Mouse (Mus musculus) urinary bladder, postnatal 36 days (tissue): ENCODE results near the gene Gm20388.
"Not testable (repeated sequence)": the region's sequence is repeated elsewhere in the genome, so short reads cannot be mapped to it uniquely, and the experiment has no call there.

Experiments used
- DNase-seq, 2 experiments: peaks; one replicate each; pipeline ENCODE4 v3.0.0; 2022; ENCODE audit warnings: low spot score in 2 of 2, mixed read lengths in 1 of 2

Gm20388 gene

DNA sequence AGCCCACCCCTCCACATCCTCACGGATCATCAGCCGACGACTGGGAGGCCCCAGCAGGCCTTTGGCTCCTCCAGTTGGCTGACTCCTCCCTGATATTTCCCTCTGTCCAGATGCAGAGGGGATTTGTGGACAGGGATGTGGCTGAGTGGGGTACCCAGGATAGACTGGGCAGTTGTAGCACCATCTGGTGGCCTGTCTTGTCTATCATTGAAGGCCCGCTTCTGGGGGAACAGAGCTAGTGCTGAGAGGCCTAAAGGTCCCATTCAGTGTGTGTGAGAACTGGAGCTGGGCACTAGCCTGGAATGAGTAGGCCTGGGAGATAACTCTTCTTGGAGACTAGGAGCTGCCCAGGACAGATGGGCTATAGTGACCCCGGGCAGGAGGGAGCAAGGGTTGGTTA is 3321.1 kb downstream of the Gm20388 start:
- no peak for DNase-seq

DNA sequence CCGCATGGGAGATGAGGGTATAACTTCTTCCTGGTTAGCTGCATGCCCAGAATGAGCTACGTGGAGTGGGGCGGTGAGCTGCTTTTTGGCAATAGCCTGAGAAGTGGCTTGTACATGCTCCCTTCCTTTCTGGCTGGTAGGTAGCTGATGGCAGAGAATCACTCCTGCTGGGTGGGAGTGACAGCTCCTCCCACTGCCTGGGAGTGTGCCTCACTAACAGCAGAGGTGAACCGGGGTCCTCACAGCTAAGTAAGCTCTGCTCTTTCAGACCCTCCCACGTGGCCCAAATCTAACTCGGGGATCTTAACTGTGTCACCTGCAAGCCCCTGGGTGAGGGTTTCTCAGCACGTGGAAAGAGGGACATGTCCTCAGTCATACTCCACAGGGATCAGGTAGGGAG is 3321.9 kb downstream of the Gm20388 start:
- no peak for DNase-seq

- no peak for DNase-seq
Measured at GRCm38 (mm10) chr8:123233300-123233699, 3322.7 kb downstream of the Gm20388 start.

DNA sequence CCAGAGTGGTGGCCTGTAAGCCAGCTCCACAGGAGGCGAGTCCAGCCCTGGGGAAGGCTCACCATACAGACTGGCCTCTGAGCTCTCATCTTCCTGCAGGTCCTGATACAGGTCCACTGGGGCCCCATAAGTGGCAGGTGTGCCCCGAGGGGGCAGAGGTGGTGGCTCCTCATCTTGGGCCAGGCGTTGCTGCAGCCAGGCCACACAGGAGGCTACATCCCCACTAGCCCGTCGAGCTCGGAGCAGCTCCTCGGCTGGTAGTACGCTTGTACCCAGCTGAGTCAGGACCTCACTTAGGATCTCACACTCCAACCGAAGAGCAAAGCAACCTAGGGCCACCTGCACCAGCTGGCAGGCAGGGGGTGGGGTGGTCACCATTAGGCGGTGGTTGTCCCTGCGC is 3323.1 kb downstream of the Gm20388 start:
- DNase-seq, result no peak

DNA sequence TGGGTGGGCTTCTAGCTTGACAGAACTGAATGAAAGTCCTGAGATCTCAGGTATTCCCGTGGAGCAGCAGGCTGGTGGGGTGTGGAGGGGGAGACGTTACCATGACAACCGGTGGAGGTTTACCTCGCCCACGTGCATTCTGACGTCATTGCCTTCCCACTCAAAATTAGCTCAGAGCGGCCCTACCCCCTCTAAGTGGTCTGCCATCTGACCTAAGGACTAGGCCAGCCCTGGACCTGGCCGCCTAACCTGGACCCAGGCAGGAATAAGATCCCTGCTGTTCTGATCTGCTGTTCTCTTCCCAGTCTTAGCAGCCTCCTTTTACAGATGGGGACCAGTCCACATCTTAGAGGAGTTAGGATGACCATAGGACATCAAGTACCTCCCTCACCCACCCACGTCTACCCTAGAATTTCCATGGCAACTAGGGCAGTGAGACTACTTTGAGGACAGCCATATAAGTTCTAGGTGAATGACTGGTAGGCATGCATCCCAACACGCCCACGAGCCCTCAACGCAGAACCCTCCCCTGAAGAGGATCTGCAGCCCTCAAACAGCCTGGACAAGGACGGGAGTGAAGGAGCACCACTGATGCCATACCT is 3324.4 kb downstream of the Gm20388 start:
- DNase-seq, result no peak

GRCm38 (mm10) chr8:123235520-123236497 is 3325.2 kb downstream of the Gm20388 start, which contains the start of gene Spata2l:
Gene Spata2l, minus strand, starts transcription at chr8:123236233.
- peak; percentile 84 to 89 for DNase-seq

GRCm38 (mm10) chr8:123239398-123239797 is 3328.8 kb downstream of the Gm20388 start:
- DNase-seq, result no peak

GRCm38 (mm10) chr8:123242107-123242923 is 3331.7 kb downstream of the Gm20388 start:
- DNase-seq, result no peak

- no peak for DNase-seq
Measured at GRCm38 (mm10) chr8:123243053-123243452, 3332.4 kb downstream of the Gm20388 start.

- DNase-seq, result no peak
Measured at GRCm38 (mm10) chr8:123244382-123244781, 3333.7 kb downstream of the Gm20388 start.

DNA sequence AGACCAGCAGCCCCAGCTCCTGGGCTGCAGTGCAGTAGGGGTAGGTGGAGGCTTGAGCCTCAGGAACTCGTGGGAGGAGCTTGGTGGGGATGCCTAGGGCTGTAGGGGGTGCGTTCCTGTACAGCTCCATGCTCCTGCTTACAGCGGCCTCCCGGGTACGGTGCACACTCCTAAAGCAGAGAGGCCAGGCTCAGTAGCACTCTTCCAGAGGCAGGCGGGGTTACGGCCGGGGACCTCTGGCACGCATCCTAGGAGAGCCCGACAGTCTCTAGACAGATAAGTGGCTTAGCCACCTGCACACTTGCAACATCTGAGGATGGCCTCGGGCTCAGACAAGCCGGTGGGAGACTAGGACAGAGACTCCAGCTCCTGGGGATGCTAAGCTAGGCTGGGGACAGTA is 3334.9 kb downstream of the Gm20388 start:
- no peak for DNase-seq

DNA sequence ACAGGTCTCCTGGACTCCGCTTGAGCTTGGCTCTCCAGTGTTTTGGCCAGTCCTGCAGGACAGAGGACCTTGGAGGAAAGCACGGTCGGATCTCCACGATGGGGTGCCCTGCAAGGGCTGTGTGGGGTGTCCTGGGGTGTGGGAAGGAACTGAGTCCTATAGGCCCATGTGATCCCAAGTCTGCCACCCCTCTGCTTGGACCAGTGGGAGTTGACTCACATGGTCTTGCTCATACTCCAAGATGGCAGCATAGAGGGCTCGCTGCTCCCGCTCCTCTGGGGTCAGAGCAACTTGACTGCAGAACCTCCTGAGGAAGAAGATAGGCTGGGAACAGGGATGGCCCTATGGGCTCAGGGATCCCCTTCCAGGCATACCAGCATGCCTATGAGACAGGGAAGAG is 3337.1 kb downstream of the Gm20388 start:
- no peak for DNase-seq

GRCm38 (mm10) chr8:123248596-123248995 is 3338.0 kb downstream of the Gm20388 start:
- DNase-seq, result no peak

- DNase-seq, result no peak
Measured at GRCm38 (mm10) chr8:123250940-123251339, 3340.3 kb downstream of the Gm20388 start.

DNA sequence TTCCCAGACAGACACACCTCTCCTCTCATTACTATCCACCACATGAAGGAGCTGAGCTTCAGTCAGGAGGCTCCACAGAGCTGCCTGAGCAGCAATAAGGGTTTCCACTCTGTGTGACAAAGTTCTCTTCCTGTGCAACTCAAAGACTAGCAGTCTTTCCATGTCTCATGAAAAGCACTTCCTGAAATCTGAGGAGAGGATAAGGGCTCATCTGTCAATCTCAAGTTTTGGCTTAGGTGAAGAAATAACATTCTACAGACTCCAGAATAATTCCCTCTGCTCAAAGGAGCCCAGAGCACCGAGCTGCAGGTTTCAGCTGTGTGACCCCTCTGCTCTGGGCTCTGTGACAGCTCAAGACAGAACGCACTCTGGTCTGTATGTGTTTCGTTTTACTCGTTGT is 3342.3 kb downstream of the Gm20388 start:
- no peak for DNase-seq

GRCm38 (mm10) chr8:123253451-123254098 is 3342.9 kb downstream of the Gm20388 start:
- no peak for DNase-seq

DNA sequence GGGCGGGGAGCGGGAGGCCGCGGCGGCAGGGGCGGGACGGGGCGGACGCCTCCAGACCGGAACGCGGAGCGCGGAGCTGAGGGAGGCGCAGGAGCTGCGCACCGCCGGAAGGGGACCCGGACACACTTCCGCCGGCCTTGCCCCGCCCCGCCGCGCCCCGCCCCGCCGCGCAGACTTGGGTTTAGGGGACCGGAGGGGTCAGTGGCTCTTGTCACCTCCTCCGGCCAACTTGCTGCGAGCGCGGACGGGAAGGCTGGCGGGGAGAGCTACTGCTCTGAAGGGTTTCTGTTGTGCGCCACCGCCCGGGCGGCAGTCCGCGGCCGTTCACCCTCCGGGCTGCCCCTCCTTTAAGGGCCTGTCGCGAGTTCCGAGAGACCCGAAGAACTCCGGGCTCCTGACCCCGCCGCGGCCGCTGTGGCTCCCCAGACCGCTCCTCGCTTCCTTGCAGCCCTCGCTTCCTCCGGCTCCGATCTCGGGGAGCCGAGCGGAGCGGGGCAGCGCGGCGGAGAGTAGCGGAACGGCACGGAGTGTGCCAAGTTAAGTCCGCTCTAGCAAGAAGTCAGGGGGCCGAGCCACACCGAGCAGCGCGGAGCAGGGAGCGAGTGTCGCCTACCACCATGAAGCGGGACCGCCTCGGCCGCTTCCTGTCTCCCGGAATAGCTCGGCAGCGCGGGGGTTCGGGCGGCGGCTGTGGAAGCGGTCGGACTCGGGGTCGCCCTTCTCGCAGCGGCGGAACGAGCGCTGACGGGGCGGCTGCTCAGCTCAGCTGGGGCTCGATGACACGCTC is 3343.7 kb downstream of the Gm20388 start, which contains the start of the genes Zfp276 and Vps9d1:
Zfp276 (plus strand) TSS at position 97 of the 787 bp plus-strand sequence.
Vps9d1 (minus strand) TSS at position 250 of the 787 bp plus-strand sequence.
- DNase-seq, result peak; percentile 77 to 84

DNA sequence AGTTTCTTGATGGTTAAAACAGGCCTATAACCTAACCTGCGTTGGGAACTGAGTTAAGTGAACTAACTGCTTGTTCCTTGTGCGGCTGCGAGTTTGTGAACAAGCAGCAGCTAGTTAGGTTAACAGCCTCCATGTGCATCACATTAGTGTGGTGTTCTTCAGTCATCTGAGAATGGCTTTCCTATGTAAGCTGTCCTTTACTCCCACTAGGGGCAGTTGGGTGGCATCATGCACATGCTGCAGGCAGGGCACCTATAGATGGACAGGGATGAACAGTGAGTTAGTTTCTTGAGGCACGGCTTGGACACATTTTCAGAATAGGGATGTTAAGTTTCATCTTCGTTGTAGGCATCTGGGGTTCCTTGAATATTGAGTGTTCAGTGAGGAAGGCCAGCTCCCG is 3344.5 kb downstream of the Gm20388 start:
- no peak for DNase-seq

DNA sequence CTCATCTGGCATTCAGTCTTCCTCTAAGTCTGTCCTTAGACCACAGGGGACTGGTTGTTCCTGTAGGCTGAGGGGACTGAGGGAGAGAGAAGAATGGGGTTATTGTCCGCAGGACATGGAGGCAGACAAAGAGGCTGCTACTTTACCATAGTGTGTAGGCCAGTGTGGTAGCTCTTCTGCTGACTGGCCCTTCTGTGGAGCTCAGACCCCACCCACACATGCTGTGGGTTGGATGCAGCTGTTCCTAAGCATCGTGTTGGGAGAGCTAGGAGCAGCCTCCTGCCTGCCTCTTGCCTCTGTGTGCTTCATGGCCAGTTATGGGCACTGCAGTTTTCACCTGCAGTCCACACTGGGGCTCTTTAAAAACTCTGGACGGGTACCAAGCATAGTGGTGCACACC is 3346.5 kb downstream of the Gm20388 start:
- no peak for DNase-seq

DNA sequence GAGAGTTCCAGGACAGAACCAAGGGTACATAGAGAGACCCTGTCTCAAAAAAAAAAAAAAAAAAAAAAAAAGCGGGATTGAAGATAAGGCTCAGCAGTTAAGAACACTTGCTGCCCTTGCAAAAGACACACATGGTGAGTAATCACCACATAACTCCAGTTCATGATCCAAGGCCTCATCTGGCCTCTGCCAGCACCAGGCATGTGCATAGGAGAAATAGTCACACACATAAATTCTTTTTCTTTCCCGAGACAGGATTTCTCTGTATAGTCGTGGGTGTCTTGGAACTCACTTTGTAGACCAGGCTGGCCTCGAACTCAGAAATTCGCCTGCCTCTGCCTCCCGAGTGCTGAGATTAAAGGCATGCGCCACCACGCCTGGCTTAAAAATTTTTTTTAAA is 3347.0 kb downstream of the Gm20388 start:
- DNase-seq, result not testable (repeated sequence)
